Mouse (Mus musculus) gastrocnemius, adult 18-20 months (tissue): ENCODE data around the gene Ahnak2. TPM values are rescaled to one million over a fixed set of nuclear protein-coding genes. Genes with fewer than 3 reads are reported as not detected.
"Not testable (repeated sequence)": the region's sequence is repeated elsewhere in the genome, so short reads cannot be mapped to it uniquely, and the experiment has no call there.

Experiments used
- DNase-seq: peaks from one replicate; pipeline ENCODE4 v3.0.0; 2021; ENCODE audit warnings: low spot score
- total RNA-seq, 2 experiments: library from RNA; stranded (reverse); gene quantifications; 2 replicates each; pipeline ENCODE4 v1.2.3; 2021

Gene Ahnak2
- total RNA-seq, 2 experiments from 2014 or later, result 7.2 to 7.8 TPM

- no peak for DNase-seq
These were observed 18.8 kb upstream of the Ahnak2 start for GRCm38 (mm10) chr12:112821216-112821615.

- DNase-seq, result no peak
These were observed 18.0 kb upstream of the Ahnak2 start for GRCm38 (mm10) chr12:112820401-112820999.

- no peak for DNase-seq
These were observed 16.7 kb upstream of the Ahnak2 start for GRCm38 (mm10) chr12:112819057-112819662.

- DNase-seq, result not testable (repeated sequence)
These were observed 14.4 kb upstream of the Ahnak2 start for GRCm38 (mm10) chr12:112816866-112817265.

- peak; percentile 37 for DNase-seq
These were observed 13.8 kb upstream of the Ahnak2 start for GRCm38 (mm10) chr12:112816294-112816693.

GRCm38 (mm10) chr12:112814682-112815470 is 12.4 kb upstream of the Ahnak2 start:
- no peak for DNase-seq

- no peak for DNase-seq
These were observed 10.9 kb upstream of the Ahnak2 start for GRCm38 (mm10) chr12:112813370-112813769.

- DNase-seq, result no peak
These were observed 7.8 kb upstream of the Ahnak2 start for GRCm38 (mm10) chr12:112810092-112810885.

- no peak for DNase-seq
These were observed 7.2 kb upstream of the Ahnak2 start for GRCm38 (mm10) chr12:112809641-112810040.

- DNase-seq, result peak; percentile 90
These were observed 6.3 kb upstream of the Ahnak2 start, which contains the start of gene Clba1 for GRCm38 (mm10) chr12:112808587-112809364. Gene Clba1 (plus strand): TSS chr12:112808937.

GRCm38 (mm10) chr12:112808212-112808586 is 5.7 kb upstream of the Ahnak2 start:
- DNase-seq, result no peak

- no peak for DNase-seq
These were observed 5.3 kb upstream of the Ahnak2 start for GRCm38 (mm10) chr12:112807796-112808195.

GRCm38 (mm10) chr12:112806044-112806443 is 3.6 kb upstream of the Ahnak2 start:
- DNase-seq, result no peak

- DNase-seq, result no peak
These were observed 1.6 kb upstream of the Ahnak2 start for GRCm38 (mm10) chr12:112804046-112804445.

- no peak for DNase-seq
These were observed 460 bp upstream of the Ahnak2 start for GRCm38 (mm10) chr12:112802917-112803316.

- peak; percentile 69 for DNase-seq
These were observed 2.0 kb downstream of the Ahnak2 start for GRCm38 (mm10) chr12:112800476-112800875.

- DNase-seq, result no peak
These were observed 3.1 kb downstream of the Ahnak2 start for GRCm38 (mm10) chr12:112799237-112799970.

- DNase-seq, result no peak
These were observed 3.7 kb downstream of the Ahnak2 start for GRCm38 (mm10) chr12:112798716-112799115.

- no peak for DNase-seq
These were observed 4.2 kb downstream of the Ahnak2 start for GRCm38 (mm10) chr12:112798332-112798681.

- DNase-seq, result no peak
These were observed 4.7 kb downstream of the Ahnak2 start for GRCm38 (mm10) chr12:112797672-112798331.
